Mouse (Mus musculus): Measurements from ENCODE around the gene Cd300ld5.
"Not testable (repeated sequence)": the region's sequence is repeated elsewhere in the genome, so short reads cannot be mapped to it uniquely, and the experiment has no call there.

Gene Cd300ld5

GRCm38 (mm10) chr11:115049282-115049895 is 11.8 kb upstream of the Cd300ld5 start:
- in situ Hi-C loops (cut with MseI, MboI), result no loop called here

GRCm38 (mm10) chr11:115048259-115048658 is 10.7 kb upstream of the Cd300ld5 start, which contains the start of gene Cd300ld3:
TSS of gene Cd300ld3 (minus strand) at chr11:115048409.
- in situ Hi-C loops (cut with MseI, MboI), result no loop called here

GRCm38 (mm10) chr11:115026912-115027311 is 10.7 kb downstream of the Cd300ld5 start, which contains the start of gene Cd300ld4:
TSS of gene Cd300ld4 (minus strand) at chr11:115027012.
- in situ Hi-C loops (cut with MseI, MboI), result not testable (repeated sequence)

GRCm38 (mm10) chr11:115016093-115016492 is 21.5 kb downstream of the Cd300ld5 start, which contains the start of gene Cd300ld2:
TSS of gene Cd300ld2 (minus strand) at chr11:115016193.
- in situ Hi-C loops (cut with MseI, MboI), result not testable (repeated sequence)

GRCm38 (mm10) chr11:115004070-115004469 is 33.5 kb downstream of the Cd300ld5 start:
- in situ Hi-C loops (cut with MseI, MboI), result no loop called here

GRCm38 (mm10) chr11:115001474-115002040 is 36.0 kb downstream of the Cd300ld5 start, which contains the start of gene Cd300c2:
TSS of gene Cd300c2 (minus strand) at chr11:115001880.
- in situ Hi-C loops (cut with MseI, MboI), result no loop called here

GRCm38 (mm10) chr11:114989793-114990192 is 47.8 kb downstream of the Cd300ld5 start, which contains the start of gene Cd300ld:
TSS of gene Cd300ld (minus strand) at chr11:114989922.
- in situ Hi-C loops (cut with MseI, MboI), result loop anchor here in 1 of 2 experiments (10.0 to 25.0 kb wide), 2 partner anchors 65 to 148 kb away; partner anchors contain the start of gene Cd300lf

- in situ Hi-C loops (cut with MseI, MboI), result loop anchor here in 1 of 2 experiments (25.0 kb wide), 1 partner anchor 155 kb away; the partner anchor contains the start of gene Cd300lf
Observed at GRCm38 (mm10) chr11:114981866-114982265, 55.7 kb downstream of the Cd300ld5 start.
